Mouse (Mus musculus) heart, adult 2 months (tissue): ENCODE results near the gene Usp48. TPM values are rescaled to one million over a fixed set of nuclear protein-coding genes. Genes with fewer than 3 reads are reported as not detected.

Experiments
- DNase-seq, 2 experiments: peaks; one replicate each; pipeline ENCODE4 v3.0.0; 2021
- H3K27ac ChIP-seq: fragments of 200-600 bp; 2 replicates; pipeline ENCODE4 v1.8.1; 2022
- H3K27me3 ChIP-seq: fragments of 200-500 bp; 2 replicates; pipeline ENCODE4 v1.6.1; 2012; ENCODE audit warnings: mild to moderate bottlenecking, low read length, inconsistent platforms, mixed read lengths; ENCODE audit not compliant: control insufficient read depth, insufficient read depth
- H3K36me3 ChIP-seq: fragments of 200-500 bp; 2 replicates; pipeline ENCODE4 v1.6.1; 2012; ENCODE audit warnings: low read length, inconsistent platforms; ENCODE audit not compliant: control insufficient read depth, insufficient read depth
- H3K4me1 ChIP-seq: fragments of 200-500 bp; 2 replicates; pipeline ENCODE4 v1.6.1; 2011; ENCODE audit warnings: low read length; ENCODE audit not compliant: control insufficient read depth, insufficient read depth
- H3K4me3 ChIP-seq: fragments of 200-600 bp; 2 replicates; pipeline ENCODE4 v1.8.1; 2022
- H3K79me2 ChIP-seq: fragments of 200-500 bp; replicated peaks from 2 replicates; pipeline ENCODE4 v1.6.1; 2012; ENCODE audit warnings: mild to moderate bottlenecking, inconsistent platforms, low read length, moderate library complexity, mixed read lengths; ENCODE audit not compliant: control insufficient read depth, insufficient read depth
- H3K9ac ChIP-seq: fragments of 200-500 bp; 2 replicates; pipeline ENCODE4 v1.6.1; 2012; ENCODE audit warnings: low read depth, mild to moderate bottlenecking, control low read depth, inconsistent platforms, low read length, mixed read lengths
- CTCF ChIP-seq: fragments of 200-600 bp; IDR thresholded peaks from 2 replicates; pipeline ENCODE4 v1.8.1; 2022; ENCODE audit warnings: antibody characterized with exemption, mild to moderate bottlenecking, moderate library complexity
- EP300 ChIP-seq: fragments of 200-500 bp; IDR thresholded peaks from 2 replicates; pipeline ENCODE4 v1.6.1; 2011; ENCODE audit warnings: low read depth, low read length, control low read depth; ENCODE audit not compliant: insufficient read depth
- POLR2A ChIP-seq: fragments of 200-500 bp; IDR thresholded peaks from 2 replicates; pipeline ENCODE4 v1.6.1; 2011; ENCODE audit warnings: mild to moderate bottlenecking, low read depth, low read length, control low read depth; ENCODE audit not compliant: insufficient read depth
- WGBS: fragments of 180-500 bp; shearing (Covaris S2); methylation state at CpG from one replicate; pipeline ENCODE4 v1.1.7; 2018; 5-methylcytosine and 5-hydroxymethylcytosine counted together
- intact Hi-C: fragments of 180-260 bp; cut with DNase I; formaldehyde crosslinking; loops from one replicate; pipeline ENCODE4 v1.15.1; 2025
- polyA plus RNA-seq: library from polyadenylated mRNA; depleted of rRNA; stranded (reverse); fragments of >200 nt; gene quantifications from 2 replicates; pipeline ENCODE4 v1.2.3, GENCODE M21; 2012
- total RNA-seq, 2 experiments: library from RNA; stranded (reverse); gene quantifications; 2 replicates each; pipeline ENCODE4 v1.2.3; 2021

Gene Usp48
- total and polyA plus RNA-seq, 3 experiments = 29.7 to 37.6 (median 30.0) TPM

DNA sequence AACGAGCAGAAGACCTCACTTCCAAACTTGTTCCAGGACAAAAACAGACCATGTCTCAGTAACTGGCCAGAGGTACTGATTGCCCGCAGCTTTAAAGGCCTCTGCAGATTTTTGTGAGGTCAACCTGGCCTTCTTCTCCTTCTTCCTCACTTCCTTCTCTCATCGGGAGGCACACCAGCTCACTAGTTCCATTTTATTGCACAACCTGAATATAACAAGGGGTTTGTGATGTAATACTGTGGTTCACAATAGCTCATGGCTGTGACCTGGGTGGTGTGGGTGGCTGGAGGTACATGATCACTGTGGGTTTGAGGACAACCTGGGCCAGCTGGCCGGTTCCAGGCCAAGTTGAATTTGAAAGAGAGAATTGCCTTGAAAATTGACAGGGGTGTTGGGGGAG lies 39.8 kb downstream of the Usp48 start:
- Histone ChIP-seq H3K27ac (no peak overlapping the region), H3K9ac (no peak overlapping the region), H3K79me2 (no peaks in the 10 kb centered on the region), H3K4me1 (no peaks in the 10 kb centered on the region), H3K27me3 (no peaks in the 10 kb centered on the region), H3K36me3 (peaks cover 3% of the 10 kb centered on the region), H3K4me3 (no peak overlapping the region)
- no peak for DNase-seq
- WGBS = 86% methylated on average over 4 of the region's 4 CpGs
- TF ChIP-seq CTCF (no peak), EP300 (no peak), POLR2A (no peak)
- intact Hi-C loops = no loop called here

DNA sequence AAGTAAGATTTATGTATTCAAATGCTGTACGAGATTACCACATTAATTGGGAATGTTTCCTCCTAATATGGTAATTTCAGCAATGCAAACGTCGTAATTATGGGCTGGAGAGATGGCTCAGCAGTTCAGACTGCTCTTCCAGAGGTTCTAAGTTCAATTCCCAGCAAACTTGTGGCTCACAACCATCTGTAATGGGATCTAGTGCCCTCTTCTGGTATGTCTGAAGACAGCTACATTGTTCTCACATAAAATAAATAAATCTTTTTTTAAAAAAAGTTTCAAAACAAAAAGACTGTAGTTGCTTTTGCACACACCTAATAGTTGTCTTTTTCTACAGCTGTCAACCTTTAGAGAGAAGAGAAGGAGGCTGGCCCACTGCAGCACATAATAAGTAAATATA lies 43.0 kb downstream of the Usp48 start:
- no peak overlapping the region for H3K4me3 ChIP-seq
- WGBS = 91% methylated on average over 3 of the region's 3 CpGs

GRCm38 (mm10) chr4:137641556-137641955 lies 48.0 kb downstream of the Usp48 start:
- Histone ChIP-seq H3K27me3 (no peaks in the 10 kb centered on the region), H3K79me2 (no peaks in the 10 kb centered on the region), H3K4me3 (no peak overlapping the region), H3K27ac (no peak overlapping the region), H3K36me3 (no peaks in the 10 kb centered on the region; the same call in 1 of the 2 replicates), H3K9ac (no peak overlapping the region), H3K4me1 (no peaks in the 10 kb centered on the region; the same call in 1 of the 2 replicates)
- TF ChIP-seq POLR2A (no peak), EP300 (no peak), CTCF (no peak)
- intact Hi-C loops = no loop called here
- DNase-seq = no peak
- 59% methylated on average over 5 of the region's 5 CpGs for WGBS

More for the DNA sequence above, 43.0 kb downstream of the Usp48 start:
- DNase-seq = no peak
- Histone ChIP-seq H3K4me1 (no peaks in the 10 kb centered on the region), H3K36me3 (no peaks in the 10 kb centered on the region; the same call in 1 of the 2 replicates), H3K9ac (no peak overlapping the region), H3K79me2 (no peaks in the 10 kb centered on the region), H3K27ac (no peak overlapping the region), H3K27me3 (no peaks in the 10 kb centered on the region)
- intact Hi-C loops = loop anchor here (5.0 kb wide), 1 partner anchor 194 kb away; no protein-coding TSS in a partner anchor
- TF ChIP-seq EP300 (no peak), POLR2A (no peak), CTCF (peak; percentile 48)

GRCm38 (mm10) chr4:137642101-137642500 lies 48.5 kb downstream of the Usp48 start:
- intact Hi-C loops = no loop called here
- no peaks in the 10 kb centered on the region for H3K27me3 ChIP-seq

DNA sequence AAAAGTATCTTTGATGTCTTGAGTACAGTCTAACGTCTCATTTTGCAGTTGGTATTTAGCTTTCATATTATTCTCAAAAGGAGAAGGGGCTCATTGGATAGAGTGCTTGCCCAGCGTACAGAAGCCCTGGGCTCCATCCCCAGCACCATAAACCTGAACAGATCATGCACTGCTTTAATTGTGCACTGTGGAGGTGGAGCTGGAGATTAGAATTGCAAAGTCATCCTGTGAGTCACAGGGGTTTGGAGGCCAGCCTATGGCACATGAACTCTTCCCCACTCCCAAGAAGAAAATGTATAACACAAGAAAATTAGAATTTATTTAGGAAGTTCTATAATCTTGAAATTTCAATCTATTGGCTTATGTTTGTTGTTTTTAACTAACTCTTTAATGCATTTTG lies 49.9 kb downstream of the Usp48 start:
- no peak for TF ChIP-seq EP300
- no peak for TF ChIP-seq POLR2A
- TF ChIP-seq CTCF = no peak
- Histone ChIP-seq H3K4me3 (no peak overlapping the region), H3K27me3 (no peaks in the 10 kb centered on the region), H3K4me1 (no peaks in the 10 kb centered on the region; the same call in 1 of the 2 replicates), H3K79me2 (no peaks in the 10 kb centered on the region), H3K36me3 (no peaks in the 10 kb centered on the region; the same call in 1 of the 2 replicates), H3K27ac (no peak overlapping the region), H3K9ac (no peak overlapping the region)
- DNase-seq = no peak
- intact Hi-C loops = no loop called here
- 89% methylated on average over 2 of the region's 2 CpGs for WGBS

More at GRCm38 (mm10) chr4:137642101-137642500, 48.5 kb downstream of the Usp48 start:
- Histone ChIP-seq H3K27ac (no peak overlapping the region), H3K4me3 (no peak overlapping the region), H3K9ac (no peak overlapping the region), H3K4me1 (no peaks in the 10 kb centered on the region; the same call in 1 of the 2 replicates), H3K79me2 (no peaks in the 10 kb centered on the region), H3K36me3 (no peaks in the 10 kb centered on the region; the same call in 1 of the 2 replicates)
- 96% methylated on average over 2 of the region's 2 CpGs for WGBS
- no peak for TF ChIP-seq EP300
- DNase-seq = no peak

GRCm38 (mm10) chr4:137646262-137646661 lies 52.7 kb downstream of the Usp48 start:
- intact Hi-C loops = no loop called here
- no peak overlapping the region for H3K9ac ChIP-seq
- DNase-seq = no peak
- H3K36me3 ChIP-seq = no peaks in the 10 kb centered on the region
- no peaks in the 10 kb centered on the region for H3K79me2 ChIP-seq
- H3K27ac ChIP-seq = no peak overlapping the region
- no peaks in the 10 kb centered on the region; the same call in 1 of the 2 replicates for H3K4me1 ChIP-seq
- TF ChIP-seq EP300 (no peak), POLR2A (no peak), CTCF (no peak)
- H3K4me3 ChIP-seq = no peak overlapping the region
- H3K27me3 ChIP-seq = no peaks in the 10 kb centered on the region
